Mouse (Mus musculus) erythroblast, adult 5-6 weeks (primary cell): ENCODE measurements around the gene Adam11. TPM values are rescaled to one million over a fixed set of nuclear protein-coding genes. Genes with fewer than 3 reads are reported as not detected.

Experiments used
- ATAC-seq: replicated peaks from 2 replicates; pipeline ENCODE4 v1.8.0; 2016; ENCODE audit warnings: moderate number of reproducible peaks, mild to moderate bottlenecking, moderate TSS enrichment, inconsistent platforms; ENCODE audit not compliant: poor library complexity, low FRiP score, severe bottlenecking
- total RNA-seq, 2 experiments: library from RNA; stranded (forward) in 1 of 2; stranded (reverse) in 1 of 2; fragments of 150-400 nt in 1 of 2; fragments of 200-764, 138-1000 nt in 1 of 2; gene quantifications; 2 replicates each; pipeline versions ENCODE4 v1.2.3 to v1.2.4; 2015 to 2017; ENCODE audit warnings: low replicate concordance in 2 of 2

Gene Adam11
- total RNA-seq, 2 experiments from 2014 or later, result not detected

DNA sequence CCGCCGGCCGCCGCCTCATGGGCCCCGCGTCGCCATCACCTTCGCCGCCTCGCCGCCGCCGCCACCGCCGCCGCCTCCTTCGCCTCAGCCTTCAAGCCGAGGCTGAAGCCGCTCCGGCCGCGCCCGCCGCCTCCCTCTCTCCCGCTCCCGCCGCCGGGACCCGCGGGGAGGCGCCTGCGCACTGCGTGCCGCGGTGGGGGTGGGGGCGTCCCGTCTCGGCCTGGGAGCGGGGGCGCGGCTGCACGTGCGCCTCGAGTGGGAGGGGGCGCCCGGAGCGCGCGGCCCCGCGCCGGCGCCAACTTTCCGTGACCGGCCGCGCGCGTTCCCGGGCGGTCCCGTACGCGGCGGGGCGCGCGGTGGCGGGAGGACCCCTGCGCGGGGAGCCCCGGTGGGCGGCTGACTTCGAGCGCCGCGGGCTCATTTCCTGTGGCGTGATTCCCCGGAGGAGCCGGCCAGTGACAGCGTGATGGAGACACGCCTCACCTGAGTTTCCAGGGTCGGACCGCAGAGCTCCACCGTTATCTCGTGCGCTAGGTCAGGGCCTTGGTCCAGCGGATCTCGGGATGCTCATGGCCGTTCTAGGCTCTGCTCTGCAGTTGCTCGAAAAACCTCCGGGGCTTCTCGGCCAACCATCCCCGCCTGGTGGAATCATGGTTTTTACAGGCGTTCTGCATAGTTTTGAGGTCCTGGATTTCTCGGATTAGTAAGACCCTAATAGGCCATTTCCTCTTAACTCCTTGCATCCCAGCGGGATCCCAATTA, 58.0 kb downstream of the Adam11 start, which contains the start of gene Gjc1:
TSS of gene Gjc1 (minus strand) at position 680 of the 762 bp plus-strand sequence.
- ATAC-seq, result no peak

DNA sequence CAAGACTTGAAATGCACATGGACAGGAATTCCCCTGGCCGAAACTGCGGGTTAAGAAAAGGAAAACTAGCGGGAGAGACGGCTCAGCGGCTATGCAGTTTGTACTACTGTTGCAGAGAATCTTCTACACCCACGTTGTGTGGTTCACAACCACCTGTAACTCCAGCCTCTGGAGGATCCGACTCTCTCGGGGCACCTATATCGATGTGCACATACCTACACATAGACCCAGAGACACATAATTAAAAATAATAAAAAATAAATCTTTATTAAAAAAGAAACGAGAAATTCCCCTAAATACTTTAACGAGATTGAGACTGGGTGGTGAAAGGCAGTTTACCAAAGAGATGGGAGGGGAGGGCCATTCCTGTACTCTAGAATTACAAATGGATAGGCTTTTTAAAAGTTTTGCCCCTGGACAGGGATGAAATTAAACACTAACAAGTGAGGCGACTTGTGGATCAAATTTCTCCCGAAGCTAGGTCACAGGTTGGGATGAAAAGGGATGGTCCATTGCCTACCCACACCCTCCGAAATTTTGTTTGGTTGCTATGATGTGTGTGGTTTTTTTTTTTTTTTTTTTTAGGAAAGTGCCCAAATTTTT, 58.6 kb downstream of the Adam11 start:
- no peak for ATAC-seq

DNA sequence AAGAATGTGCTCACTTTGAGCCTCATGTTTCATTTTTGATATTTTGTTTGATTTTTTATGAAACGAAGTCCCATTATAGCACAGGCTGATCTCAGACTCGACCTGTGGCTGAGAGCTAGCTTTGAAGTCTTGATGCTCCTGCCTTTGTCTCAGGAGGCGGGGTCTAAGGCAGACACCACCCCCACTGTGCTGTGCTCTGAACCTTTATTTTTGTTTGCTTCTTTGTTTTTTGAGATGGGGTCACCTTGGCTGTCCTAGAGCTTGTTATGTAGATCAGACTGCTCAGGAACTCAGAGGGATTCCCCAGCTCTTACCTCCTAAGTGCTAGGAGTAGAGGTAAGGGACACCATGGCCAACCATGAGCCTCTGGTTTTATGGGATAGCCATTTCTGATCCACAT, 59.2 kb downstream of the Adam11 start:
- ATAC-seq, result no peak

DNA sequence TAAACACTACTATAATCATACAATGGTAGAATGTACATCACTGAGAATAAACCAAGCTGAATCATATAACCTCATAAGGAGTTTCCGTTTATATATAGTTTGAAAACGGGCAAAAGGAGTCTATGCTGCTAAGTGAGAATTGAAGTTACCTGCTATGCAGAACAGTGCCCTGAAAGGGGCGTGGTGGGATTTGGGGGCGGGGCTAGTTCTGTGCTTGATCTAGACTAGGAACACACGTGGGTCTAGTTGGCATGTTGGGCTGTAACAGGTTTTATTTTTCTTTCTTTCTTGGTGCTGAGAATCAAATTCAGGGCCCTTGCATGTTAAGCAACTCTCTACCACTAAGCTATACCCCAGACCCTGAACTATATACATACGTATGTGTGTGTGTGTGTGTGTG, 60.0 kb downstream of the Adam11 start:
- no peak for ATAC-seq

DNA sequence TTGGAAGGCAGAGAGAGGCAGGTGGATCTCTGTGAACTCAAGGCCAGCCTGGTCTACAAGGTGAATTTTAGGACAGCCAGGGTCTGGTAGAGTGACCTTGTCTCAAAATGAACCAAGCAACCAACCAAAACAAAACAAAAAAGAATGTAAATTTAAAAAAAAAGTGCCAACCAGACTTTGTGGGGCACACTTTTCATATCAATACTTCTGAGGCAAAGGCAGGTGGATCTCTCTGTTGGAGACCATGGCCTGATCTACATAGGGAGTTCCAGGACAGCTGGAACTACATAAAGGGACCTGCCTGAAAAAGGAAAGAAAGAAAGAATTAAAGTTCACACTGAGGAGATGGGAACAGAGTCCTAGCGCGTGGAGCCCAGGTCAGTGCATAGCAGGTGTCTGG, 65.2 kb downstream of the Adam11 start:
- ATAC-seq, result no peak

DNA sequence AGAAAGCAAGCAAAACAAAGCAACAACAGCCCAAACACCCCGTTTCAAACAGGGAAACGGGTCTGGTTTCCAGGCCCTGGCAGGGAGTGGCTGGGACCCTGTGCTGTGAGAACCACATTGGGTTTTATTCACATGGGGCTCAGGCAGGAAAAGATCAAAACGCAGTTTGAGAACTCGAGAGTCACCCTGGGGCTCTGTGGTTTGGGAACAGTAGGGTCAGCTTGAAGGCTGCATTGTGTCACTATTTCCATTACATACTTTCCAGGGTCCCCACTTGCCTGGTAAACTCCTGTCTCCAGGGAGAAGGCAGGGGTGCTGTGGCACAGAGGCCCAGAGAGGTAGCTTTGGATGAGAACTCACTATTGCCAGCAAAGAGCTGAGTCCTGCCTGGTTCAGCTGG, 65.9 kb downstream of the Adam11 start:
- ATAC-seq, result no peak

Other genes starting within 250 kb of the Adam11 start
- gene Gpatch8, start 205.0 kb upstream of the Adam11 start, total RNA-seq (2015; ENCODE audit: low replicate concordance), result 28.6 and 32.3 TPM in 2 replicates
- 59.6 and 66.8 TPM in 2 replicates for gene Gpatch8, start 205.0 kb upstream of the Adam11 start, total RNA-seq (2017; ENCODE audit: low replicate concordance)
- not detected in 2 replicates for gene Gm11627, start 182.0 kb upstream of the Adam11 start, total RNA-seq (2015; ENCODE audit: low replicate concordance)
- not detected in 2 replicates for gene Gm11627, start 182.0 kb upstream of the Adam11 start, total RNA-seq (2017; ENCODE audit: low replicate concordance)
- not detected in 2 replicates for gene Fzd2, start 157.0 kb upstream of the Adam11 start, total RNA-seq (2015; ENCODE audit: low replicate concordance)
- not detected in 2 replicates for gene Fzd2, start 157.0 kb upstream of the Adam11 start, total RNA-seq (2017; ENCODE audit: low replicate concordance)
- gene Meioc, start 97.7 kb upstream of the Adam11 start, total RNA-seq (2015; ENCODE audit: low replicate concordance), result not detected in 2 replicates
- gene Meioc, start 97.7 kb upstream of the Adam11 start, total RNA-seq (2017; ENCODE audit: low replicate concordance), result not detected in 2 replicates
- gene Ccdc43, start 63.7 kb upstream of the Adam11 start, total RNA-seq (2015; ENCODE audit: low replicate concordance), result 4.4 and 8.1 TPM in 2 replicates
- 2.9 and 12.0 TPM in 2 replicates for gene Ccdc43, start 63.7 kb upstream of the Adam11 start, total RNA-seq (2017; ENCODE audit: low replicate concordance)
- not detected in 2 replicates for gene Gjc1, start 58.3 kb downstream of the Adam11 start, total RNA-seq (2015; ENCODE audit: low replicate concordance)
- 0.09 TPM in 1 of 2 replicates, not detected in the other for gene Gjc1, start 58.3 kb downstream of the Adam11 start, total RNA-seq (2017; ENCODE audit: low replicate concordance)
- not detected in 2 replicates for gene Higd1b, start 74.4 kb downstream of the Adam11 start, total RNA-seq (2015; ENCODE audit: low replicate concordance)
- gene Higd1b, start 74.4 kb downstream of the Adam11 start, total RNA-seq (2017; ENCODE audit: low replicate concordance), result not detected in 2 replicates
- 49.8 and 53.9 TPM in 2 replicates for gene Eftud2, start 119.5 kb downstream of the Adam11 start, total RNA-seq (2015; ENCODE audit: low replicate concordance)
- gene Eftud2, start 119.5 kb downstream of the Adam11 start, total RNA-seq (2017; ENCODE audit: low replicate concordance), result 45.0 and 54.5 TPM in 2 replicates
- gene Ccdc103, start 119.8 kb downstream of the Adam11 start, total RNA-seq (2015; ENCODE audit: low replicate concordance), result not detected in 2 replicates
- gene Ccdc103, start 119.8 kb downstream of the Adam11 start, total RNA-seq (2017; ENCODE audit: low replicate concordance), result not detected in 2 replicates
- not detected in 2 replicates for gene Fam187a, start 123.7 kb downstream of the Adam11 start, total RNA-seq (2015; ENCODE audit: low replicate concordance)
- gene Fam187a, start 123.7 kb downstream of the Adam11 start, total RNA-seq (2017; ENCODE audit: low replicate concordance), result not detected in 2 replicates
- gene Gfap, start 139.5 kb downstream of the Adam11 start, total RNA-seq (2015; ENCODE audit: low replicate concordance), result 26.9 and 33.2 TPM in 2 replicates
- 46.3 and 50.4 TPM in 2 replicates for gene Gfap, start 139.5 kb downstream of the Adam11 start, total RNA-seq (2017; ENCODE audit: low replicate concordance)
- gene Kif18b, start 163.7 kb downstream of the Adam11 start, total RNA-seq (2015; ENCODE audit: low replicate concordance), result 10.4 and 10.7 TPM in 2 replicates
- 18.1 TPM in 2 replicates for gene Kif18b, start 163.7 kb downstream of the Adam11 start, total RNA-seq (2017; ENCODE audit: low replicate concordance)
- gene C1ql1, start 185.2 kb downstream of the Adam11 start, total RNA-seq (2015; ENCODE audit: low replicate concordance), result not detected in 2 replicates
- gene C1ql1, start 185.2 kb downstream of the Adam11 start, total RNA-seq (2017; ENCODE audit: low replicate concordance), result not detected in 2 replicates